9 mouse cellular contexts compared by ENCODE assay signal in genomic region chr8:110604556-110604955, GRCm38 (mm10). TPM values are rescaled to one million over a fixed set of nuclear protein-coding genes. Genes with fewer than 3 reads are reported as not detected.
DNase-seq lines count a peak whose midpoint lies in the region; ATAC-seq lines count a peak whose summit lies in the region.
"Had no signal": no experiment of that assay in that cellular context is flagged by ENCODE, and none has a peak within 500 bp of the region (broad histone marks: within the 10 kb centered on the region; RNA-seq: fewer than 3 reads in every experiment).

No protein-coding gene starts in this region.

- intact Hi-C loops in heart, postnatal 10 days (cut with DNase I) = loop anchor here (2.0 to 10.0 kb wide), 3 partner anchors 120 to 472 kb away; no protein-coding TSS in a partner anchor

- H3K4me2 ChIP-seq in midbrain, embryonic 11.5 days = no peak overlapping the region
- no peak overlapping the region for H3K4me2 ChIP-seq in midbrain, embryonic 13.5 days (replicated peaks)
- H3K4me2 ChIP-seq: neural tube, embryonic 13.5 days had no signal

- no peaks in the 10 kb centered on the region for H3K27me3 ChIP-seq in midbrain, embryonic 11.5 days (ENCODE audit: control insufficient read depth, insufficient read depth, low read length)
- H3K27me3 ChIP-seq in midbrain, embryonic 13.5 days = no peaks in the 10 kb centered on the region
- H3K27me3 ChIP-seq: neural tube, embryonic 13.5 days had no signal

- no peak overlapping the region for H3K27ac ChIP-seq in midbrain, embryonic 11.5 days (ENCODE audit: low read depth, low read length)
- no peak overlapping the region for H3K27ac ChIP-seq in midbrain, embryonic 13.5 days
- H3K27ac ChIP-seq: neural tube, embryonic 13.5 days had no signal

- no peaks in the 10 kb centered on the region for H3K36me3 ChIP-seq in midbrain, embryonic 11.5 days (ENCODE audit: control insufficient read depth, insufficient read depth, low read length)
- H3K36me3 ChIP-seq in midbrain, embryonic 13.5 days = no peaks in the 10 kb centered on the region
- H3K36me3 ChIP-seq: neural tube, embryonic 13.5 days had no signal

- H3K4me3 ChIP-seq in midbrain, embryonic 11.5 days (ENCODE audit: low read depth, low read length) = no peak overlapping the region
- H3K4me3 ChIP-seq in midbrain, embryonic 13.5 days (replicated peaks) = no peak overlapping the region
- H3K4me3 ChIP-seq: neural tube, embryonic 13.5 days had no signal

- WGBS in midbrain, embryonic 11.5 days = 6% methylated on average over 1 of the region's 1 CpGs
- WGBS in midbrain, embryonic 13.5 days = 0% methylated on average over 1 of the region's 1 CpGs

- DNase-seq in gastrocnemius, postnatal 10 days = peak; percentile 29
- DNase-seq in gastrocnemius, adult 8-10 months (ENCODE audit: low spot score in 2 of 2) = no peak
- peak; percentile 90 for DNase-seq in midbrain, embryonic 11.5 days (ENCODE audit: low spot score, missing footprints)
- DNase-seq in adipocyte (ENCODE audit: low spot score) = peak; percentile 76
- peak; percentile 63 to 76 for DNase-seq in heart, postnatal 10 days
- no peak for DNase-seq in spleen, adult 12 weeks (ENCODE audit: low spot score)

- no peak for ATAC-seq in midbrain, embryonic 11.5 days (ENCODE audit: low FRiP score)
- ATAC-seq in midbrain, embryonic 13.5 days = no peak
- peak; percentile 30; the same call in 1 of the 2 replicates for ATAC-seq in monocyte, adult 5-6 weeks (replicated peaks; ENCODE audit: insufficient number of reproducible peaks, low FRiP score, low TSS enrichment, poor library complexity, severe bottlenecking)

- no peaks in the 10 kb centered on the region; the same call in 1 of the 2 replicates for H3K4me1 ChIP-seq in midbrain, embryonic 11.5 days (ENCODE audit: control insufficient read depth, insufficient read depth, low read length)
- 0 out of 2 replicates have a peak, but pooled peaks cover 3% of the 10 kb centered on the region for H3K4me1 ChIP-seq in midbrain, embryonic 13.5 days (replicated peaks)
- H3K4me1 ChIP-seq: neural tube, embryonic 13.5 days had no signal

- H3K9ac ChIP-seq in midbrain, embryonic 11.5 days (ENCODE audit: low read length) = no peak overlapping the region
- H3K9ac ChIP-seq in midbrain, embryonic 13.5 days (replicated peaks) = no peak overlapping the region
- H3K9ac ChIP-seq: neural tube, embryonic 13.5 days had no signal

- H3K9me3 ChIP-seq in midbrain, embryonic 11.5 days (ENCODE audit: control insufficient read depth, low read length) = no peaks in the 10 kb centered on the region
- H3K9me3 ChIP-seq in midbrain, embryonic 13.5 days = no peaks in the 10 kb centered on the region
- H3K9me3 ChIP-seq: neural tube, embryonic 13.5 days had no signal

RNA-seq across cellular contexts. Expression of gene Vac14, which starts 13.8 kb away (rescaled TPM):
- total RNA-seq in gastrocnemius, postnatal 10 days (2021) = 10 to 100 TPM; 16.1 to 18.7 TPM
- total RNA-seq in gastrocnemius, adult 8-10 months (2022) = 10 to 100 TPM; 17.4 to 22.1 (median 19.3) TPM
- polyA plus RNA-seq in midbrain, embryonic 11.5 days (2014; fragmentation: Nextera tagmentation; extraction: Ambion mirVana) = 31.9 and 33.8 TPM in 2 replicates
- polyA plus RNA-seq in midbrain, embryonic 13.5 days (2015; fragmentation: Nextera tagmentation; extraction: Ambion mirVana) = 21.8 and 23.6 TPM in 2 replicates
- 10 to 100 TPM; 20.8 to 22.4 TPM for total RNA-seq in heart, postnatal 10 days (2021)
- total RNA-seq in monocyte, adult 5-6 weeks (2017) = 19.3 to 38.3 TPM (median 24.0 TPM) in 3 replicates

Comparison
In these comparisons a context has a peak if more than half of its experiments do, and no peak if none do; other contexts are left out.
1. DNase-seq: peak in gastrocnemius, postnatal 10 days (single experiment), midbrain, embryonic 11.5 days (single experiment), adipocyte (single experiment) and heart, postnatal 10 days (2 of 2); none in gastrocnemius, adult 8-10 months (0 of 2) and spleen, adult 12 weeks (single experiment).